Mouse (Mus musculus) MEL (cell line): ENCODE data around the gene Zp3.

Experiments
- CHD2 ChIP-seq: IDR thresholded peaks from 2 replicates; pipeline ENCODE4 v1.6.1; 2011; ENCODE audit warnings: low read length, improper control_type of control experiment
- CTCF ChIP-seq, 3 experiments: IDR thresholded peaks in 2 of 3; conservative IDR thresholded peaks in 1 of 3; 2 replicates each; pipeline ENCODE4 v1.5.1; 2011 to 2012; ENCODE audit warnings: low read length in 3 of 3, low read depth in 2 of 3, mild to moderate bottlenecking in 2 of 3, improper control_type of control experiment in 1 of 3, inconsistent platforms in 1 of 3, mixed read lengths in 1 of 3, moderate library complexity in 1 of 3; ENCODE audit not compliant: control insufficient read depth in 1 of 3, insufficient read depth in 1 of 3, poor library complexity in 1 of 3, severe bottlenecking in 1 of 3
- E2F4 ChIP-seq: IDR thresholded peaks from 2 replicates; pipeline ENCODE4 v1.6.1; 2011; ENCODE audit warnings: low read depth, low read length, improper control_type of control experiment, borderline replicate concordance
- GATA1 ChIP-seq: IDR thresholded peaks from 2 replicates; pipeline ENCODE4 v1.6.1; 2011; ENCODE audit warnings: low read depth, low read length, improper control_type of control experiment
- MEF2A ChIP-seq: IDR thresholded peaks from 2 replicates; pipeline ENCODE4 v1.6.1; 2014; ENCODE audit warnings: low read depth, mild to moderate bottlenecking, inconsistent platforms, low read length, improper control_type of control experiment; ENCODE audit not compliant: poor library complexity, insufficient replicate concordance, severe bottlenecking; ENCODE audit errors: extremely low read depth
- ZC3H11A ChIP-seq: IDR thresholded peaks from 2 replicates; pipeline ENCODE4 v1.6.1; 2012; ENCODE audit warnings: low read depth, mild to moderate bottlenecking, inconsistent platforms, low read length, improper control_type of control experiment

DNA sequence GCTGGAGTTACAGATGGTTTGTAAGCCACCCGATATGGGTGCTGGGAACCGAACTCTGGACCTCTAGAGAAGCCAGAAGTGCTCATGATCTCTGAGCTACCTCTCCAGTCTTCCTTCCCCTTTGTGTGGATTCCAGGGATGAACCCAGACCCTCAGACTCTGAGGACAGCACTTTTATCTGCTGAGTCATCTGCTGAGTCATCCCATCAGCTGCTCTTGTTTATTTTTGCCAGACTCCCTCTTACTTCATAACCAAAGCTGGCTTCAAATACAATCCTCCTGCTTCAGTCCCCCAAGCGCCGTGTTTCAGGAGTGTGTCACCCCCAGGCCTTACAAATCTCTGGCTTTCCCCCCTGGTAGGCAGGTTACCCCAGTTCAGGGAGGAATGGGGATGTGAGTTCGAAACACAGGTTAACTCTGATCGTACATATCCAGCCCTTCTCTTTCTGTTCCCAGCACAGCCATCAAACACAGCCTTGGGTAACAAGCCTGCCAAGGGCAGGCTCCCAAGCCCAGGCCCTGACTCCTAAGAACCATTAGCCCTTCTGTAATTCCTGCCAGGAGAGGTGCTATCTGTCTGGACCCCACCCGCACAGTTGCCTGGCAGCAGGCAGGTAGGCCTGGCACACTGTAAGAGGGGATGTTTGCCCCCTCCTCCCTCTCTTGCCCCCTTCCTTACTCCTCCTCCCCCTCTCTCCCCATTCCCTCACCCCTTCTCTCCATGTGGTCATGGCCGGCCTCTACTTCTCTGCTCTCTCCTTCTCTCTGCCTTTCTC, 3.8 kb upstream of the Zp3 start:
- TF ChIP-seq ZC3H11A (no peak), MEF2A (no peak), CHD2 (no peak), CTCF (IDR thresholded peaks at IDR 0.05 in 2 of 3, conservative IDR thresholded peaks at IDR 0.05 in 1 of 3; ENCODE audit: control insufficient read depth in 1 of 3, insufficient read depth in 1 of 3, low read depth in 2 of 3, low read length in 3 of 3, poor library complexity in 1 of 3, severe bottlenecking in 1 of 3) (no peak), GATA1 (no peak), E2F4 (no peak)
